Mouse (Mus musculus): Measurements from ENCODE around the gene Kcp. TPM values are rescaled to one million over a fixed set of nuclear protein-coding genes. Genes with fewer than 3 reads are reported as not detected.
A peak's percentile ranks its signal among the peaks of the same experiment; 100 is the strongest.

The Kcp gene
- total RNA-seq (2015), result not detected in 2 replicates
- total RNA-seq (2017), result not detected in 2 replicates

DNA sequence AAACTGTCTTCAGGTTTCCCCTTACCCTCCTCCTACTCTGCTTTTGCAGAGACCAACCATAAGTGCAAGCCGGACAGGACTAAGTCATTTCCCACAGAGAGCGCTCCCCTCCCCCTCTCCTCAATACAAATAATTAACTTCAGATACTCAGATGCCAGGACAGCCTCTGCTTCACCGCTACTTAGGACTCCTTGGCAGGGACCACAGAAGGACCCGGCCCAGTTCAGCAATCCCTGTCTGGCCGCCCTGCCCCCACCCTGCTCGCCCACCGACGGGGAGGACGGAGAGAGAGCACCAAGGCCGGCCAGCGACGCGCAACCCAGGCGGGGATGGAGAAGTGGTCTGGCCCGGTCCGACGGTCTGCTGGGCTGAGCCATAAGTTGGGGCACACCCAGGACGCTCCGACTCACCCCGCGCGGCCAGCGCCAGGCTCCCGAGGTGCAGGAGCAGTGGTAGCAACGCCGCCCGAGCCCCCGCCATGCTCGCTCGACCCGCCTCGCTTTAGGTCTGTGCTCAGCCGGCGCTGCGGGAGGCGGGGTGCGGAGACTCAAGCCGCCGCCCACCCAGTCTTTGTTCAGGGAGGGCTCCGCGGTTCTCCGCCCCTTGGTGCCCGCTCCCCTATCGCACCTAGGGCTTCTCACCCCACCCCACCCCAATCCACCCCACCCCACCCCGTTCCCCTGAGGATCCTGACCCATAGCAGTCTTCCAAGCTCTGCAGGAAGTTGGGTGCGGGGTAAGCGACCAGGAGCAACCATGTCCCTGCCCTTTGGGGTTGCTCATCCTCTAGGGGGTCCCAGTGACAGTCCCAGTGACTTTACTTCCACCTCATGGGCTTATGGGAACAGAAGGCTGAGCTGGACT lies at the start of gene Kcp:
Kcp (minus strand) TSS at position 506 of the 863 bp plus-strand sequence.
- no peak for ATAC-seq (ENCODE audit: poor library complexity, severe bottlenecking)

DNA sequence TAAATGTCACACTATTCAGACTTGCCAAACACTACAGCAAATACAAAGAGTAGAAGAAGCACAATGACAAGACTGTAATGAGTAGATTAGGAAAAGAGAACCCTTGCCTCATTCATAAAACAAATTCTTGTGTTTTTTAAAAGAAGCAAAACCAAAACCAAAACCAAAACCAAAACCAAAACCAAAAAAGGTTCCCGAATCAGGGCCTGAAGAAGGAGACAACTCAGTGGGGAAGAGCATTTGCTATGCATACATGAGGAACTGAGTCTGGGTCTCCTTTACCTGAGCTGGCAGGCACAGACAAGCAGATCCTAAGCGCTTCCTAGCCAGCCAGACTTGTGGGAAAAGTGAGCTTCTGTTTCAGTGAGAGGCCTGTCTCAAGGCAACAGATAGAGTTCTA lies 49.4 kb upstream of the Kcp start:
- ATAC-seq (ENCODE audit: poor library complexity, severe bottlenecking), result no peak

DNA sequence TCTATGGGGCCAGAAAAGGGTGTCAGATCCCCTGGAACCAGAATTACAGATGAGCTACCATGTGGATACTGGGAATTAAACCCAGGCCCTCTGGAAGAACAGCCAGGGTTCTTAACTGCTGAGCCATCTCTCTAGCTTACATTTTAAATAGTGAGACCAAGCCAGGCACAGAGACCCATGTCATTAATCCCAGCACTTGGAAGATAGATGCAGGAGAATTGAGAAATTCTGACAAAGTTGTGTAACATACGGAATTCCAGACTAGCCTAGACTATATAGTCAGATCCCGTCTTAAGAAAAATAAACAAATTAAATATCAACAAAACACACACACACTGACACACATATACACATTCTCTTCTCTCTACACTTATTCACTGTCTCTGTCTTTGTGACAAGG lies 44.8 kb upstream of the Kcp start:
- ATAC-seq (ENCODE audit: poor library complexity, severe bottlenecking), result no peak

DNA sequence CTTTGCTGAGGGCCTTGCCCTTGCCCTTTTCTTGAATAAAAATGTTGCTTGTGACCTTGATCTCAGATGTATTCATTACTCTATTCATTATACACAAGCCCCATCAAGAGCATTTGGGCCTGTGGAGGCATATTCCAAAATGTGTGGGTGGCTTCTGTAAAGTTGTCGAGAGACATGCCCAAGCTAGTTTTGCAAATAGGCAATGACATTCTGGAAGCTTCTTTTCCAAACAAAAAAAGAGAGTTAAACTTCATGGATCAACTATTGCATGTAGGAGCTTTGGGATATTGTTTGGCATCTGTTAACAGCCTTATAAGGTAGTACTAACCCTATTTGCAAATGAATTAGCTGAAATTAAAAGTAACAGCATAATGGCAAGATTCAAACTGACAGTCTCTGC lies 40.3 kb upstream of the Kcp start:
- ATAC-seq (ENCODE audit: poor library complexity, severe bottlenecking), result no peak

DNA sequence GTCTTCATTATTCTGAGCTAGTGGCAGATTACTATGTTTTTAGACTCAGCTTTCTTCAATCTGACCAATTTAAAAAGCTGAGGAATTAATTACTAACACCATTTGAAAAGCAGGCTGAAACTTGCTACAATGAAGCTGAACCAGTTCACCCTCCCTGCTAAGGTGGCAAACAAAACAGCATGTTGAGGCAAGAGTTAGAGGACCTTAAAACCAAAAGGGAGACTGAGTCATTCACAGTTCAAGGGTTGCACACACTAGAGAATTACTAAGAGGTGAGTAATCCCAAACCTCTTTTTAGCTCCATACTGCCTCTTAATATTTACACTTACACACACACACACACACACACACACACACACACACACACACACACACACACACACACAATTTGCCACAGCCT lies 39.8 kb upstream of the Kcp start:
- no peak for ATAC-seq (ENCODE audit: poor library complexity, severe bottlenecking)

DNA sequence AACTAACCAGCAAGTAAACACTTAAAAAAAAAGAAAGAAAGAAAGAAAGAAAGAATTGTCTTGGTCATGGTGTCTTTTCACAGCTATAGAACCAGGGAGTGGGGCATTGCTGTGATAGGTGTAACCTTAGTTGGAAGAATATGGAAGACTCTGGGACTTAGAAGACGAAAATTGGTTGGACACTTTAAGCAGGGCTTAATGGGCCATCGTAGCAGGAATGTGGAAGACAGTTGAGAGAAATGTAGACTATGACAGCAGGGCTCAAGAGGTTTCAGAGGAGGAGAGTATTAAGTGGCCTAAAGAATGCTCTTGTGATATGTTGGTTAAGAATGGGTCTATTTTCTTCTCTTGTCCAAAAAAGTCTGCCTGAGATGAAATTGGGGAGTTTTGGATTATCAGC lies 37.9 kb upstream of the Kcp start:
- no peak for ATAC-seq (ENCODE audit: poor library complexity, severe bottlenecking)

DNA sequence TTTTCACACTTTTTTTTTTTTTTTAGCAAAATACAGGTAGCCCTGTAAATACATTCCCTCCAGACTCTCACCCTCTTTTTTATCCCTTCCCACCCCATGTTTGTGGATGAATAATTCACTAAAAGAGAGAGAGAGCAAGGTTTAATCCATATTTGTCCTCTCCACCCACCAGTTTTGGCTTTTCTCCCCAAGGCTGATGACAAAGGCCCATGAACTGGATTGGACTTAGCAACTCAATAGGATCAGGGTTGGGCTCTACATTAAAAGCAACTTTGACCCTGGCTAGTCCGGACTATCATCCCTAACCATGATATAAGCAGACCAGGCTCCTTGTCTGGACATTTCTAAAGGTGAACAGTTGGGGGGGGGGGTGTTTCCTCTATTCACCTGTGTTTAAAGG lies 33.2 kb upstream of the Kcp start:
- no peak for ATAC-seq (ENCODE audit: poor library complexity, severe bottlenecking)

DNA sequence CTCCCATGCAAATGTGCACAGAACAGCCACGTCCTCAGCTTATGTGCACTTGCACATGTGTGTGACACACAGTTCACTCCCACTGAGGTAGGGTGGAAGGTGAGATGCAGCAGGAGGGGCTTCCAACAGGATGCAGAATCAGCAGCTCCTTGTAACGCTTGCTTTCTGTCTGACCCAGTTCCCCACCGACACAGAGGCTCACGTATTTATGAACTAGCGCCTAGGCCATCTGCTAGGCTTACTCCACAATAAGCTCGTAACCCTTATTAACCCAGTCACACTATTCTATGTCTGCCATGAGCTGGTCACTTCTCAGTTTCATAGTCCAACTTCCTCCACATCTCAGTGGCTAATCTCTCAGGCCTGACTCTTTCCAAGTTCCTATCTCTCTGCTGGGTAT lies 32.5 kb upstream of the Kcp start:
- no peak; the same call in 1 of the 2 replicates for ATAC-seq (ENCODE audit: poor library complexity, severe bottlenecking)

DNA sequence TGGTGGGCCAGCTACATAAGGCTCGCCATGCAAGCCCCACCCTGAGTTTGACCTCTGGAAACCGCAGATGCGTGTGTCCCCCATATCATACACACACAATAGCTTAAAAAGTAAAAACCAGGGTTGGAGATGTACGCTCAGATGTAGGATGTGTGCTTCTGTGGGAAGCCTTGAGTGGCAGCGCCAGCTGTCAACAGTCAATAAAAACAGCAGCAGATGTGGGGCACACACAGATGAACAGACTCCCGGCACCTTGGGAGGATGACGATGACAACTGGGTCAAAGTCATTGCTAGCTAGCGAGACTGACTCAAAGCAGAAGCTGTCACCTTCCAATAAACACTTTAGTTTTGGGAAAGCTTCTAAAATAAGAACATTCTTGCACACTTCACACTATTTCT lies 31.8 kb upstream of the Kcp start:
- ATAC-seq (ENCODE audit: poor library complexity, severe bottlenecking), result no peak

DNA sequence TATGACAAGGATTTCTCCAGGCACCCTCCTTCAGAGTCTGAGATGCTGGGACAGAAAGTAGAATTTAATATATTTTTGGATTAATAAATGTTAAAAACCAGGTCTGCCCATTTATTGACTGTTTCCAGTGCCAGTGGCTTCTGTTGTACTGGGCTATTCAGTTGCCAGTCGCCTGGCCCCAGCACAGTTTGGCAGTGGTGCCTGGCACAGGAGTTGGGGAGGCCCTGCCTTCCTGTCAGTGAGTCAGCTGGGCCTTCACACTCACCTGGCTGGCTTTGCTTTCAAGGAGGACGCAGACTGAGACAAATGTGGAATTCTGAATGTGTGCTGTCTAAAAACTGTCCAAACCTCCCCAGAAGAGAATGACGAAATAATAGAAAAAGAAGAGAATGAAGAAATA lies 29.5 kb upstream of the Kcp start:
- no peak for ATAC-seq (ENCODE audit: poor library complexity, severe bottlenecking)

DNA sequence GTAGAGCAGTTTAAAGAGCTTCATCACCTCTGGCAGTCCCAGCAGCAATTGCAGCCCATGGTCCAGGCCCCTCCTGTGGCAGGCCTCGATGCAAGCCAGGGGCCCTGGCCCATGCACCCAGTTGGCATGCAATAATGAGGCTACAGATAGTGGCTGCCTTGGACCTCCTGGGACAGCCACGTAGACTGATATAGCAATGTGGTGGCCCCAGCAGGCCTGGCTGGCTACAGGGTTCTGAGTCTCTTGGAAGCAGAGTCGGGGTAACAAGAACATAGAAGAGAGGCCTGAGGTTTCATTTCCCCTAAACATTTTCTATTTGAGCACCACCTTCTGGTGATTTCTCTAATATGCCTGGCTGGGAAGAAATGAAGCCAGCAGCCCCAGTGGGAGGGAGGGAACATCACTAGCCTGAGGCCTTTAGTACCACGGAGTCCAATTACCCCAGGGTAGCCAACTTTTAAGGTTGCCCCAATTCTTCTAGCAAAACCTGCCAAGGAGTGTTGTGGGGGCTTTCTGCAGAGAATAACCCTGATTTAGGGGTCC lies 29.0 kb upstream of the Kcp start:
- peak; percentile 73 for ATAC-seq (ENCODE audit: poor library complexity, severe bottlenecking)

DNA sequence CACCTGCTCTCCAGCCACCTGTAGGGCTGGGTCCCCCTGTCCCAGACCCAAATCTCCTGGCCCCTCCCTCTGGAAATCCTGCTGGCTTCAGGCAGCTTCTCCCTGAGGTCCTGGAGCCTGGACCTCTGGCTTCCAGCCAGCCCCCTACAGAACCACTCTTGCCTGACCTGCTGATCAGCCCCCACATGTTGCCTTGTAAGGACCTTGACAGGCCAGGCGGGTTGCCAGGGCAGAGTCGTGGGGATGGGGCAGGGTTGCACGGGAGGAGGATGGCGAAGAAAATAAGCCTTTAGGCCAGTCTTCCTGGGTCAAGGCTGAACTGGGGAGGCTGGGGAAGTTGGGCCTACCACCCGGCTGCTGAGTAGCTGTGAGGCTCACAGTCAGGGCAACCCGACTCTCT lies 27.6 kb upstream of the Kcp start:
- ATAC-seq (ENCODE audit: poor library complexity, severe bottlenecking), result no peak

DNA sequence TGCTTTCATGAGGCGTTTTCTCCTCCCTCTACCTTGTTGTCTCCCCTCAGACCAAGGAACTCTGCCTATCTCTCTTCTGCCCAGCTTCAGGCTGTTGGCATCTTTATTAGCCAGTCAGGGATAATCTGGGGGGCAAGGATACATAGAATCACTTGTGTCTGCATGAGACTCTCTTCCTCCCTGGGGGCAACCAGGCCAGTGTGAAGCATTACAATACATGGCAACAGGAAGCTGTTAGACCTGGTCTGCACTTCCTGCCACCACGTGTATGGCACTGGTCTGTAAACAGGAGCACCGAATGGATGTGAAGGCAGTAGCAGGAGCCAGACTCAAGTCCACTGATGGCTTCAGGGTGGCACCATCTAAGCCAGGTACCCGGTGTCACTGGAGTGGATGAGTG lies 22.3 kb upstream of the Kcp start:
- no peak for ATAC-seq (ENCODE audit: poor library complexity, severe bottlenecking)

DNA sequence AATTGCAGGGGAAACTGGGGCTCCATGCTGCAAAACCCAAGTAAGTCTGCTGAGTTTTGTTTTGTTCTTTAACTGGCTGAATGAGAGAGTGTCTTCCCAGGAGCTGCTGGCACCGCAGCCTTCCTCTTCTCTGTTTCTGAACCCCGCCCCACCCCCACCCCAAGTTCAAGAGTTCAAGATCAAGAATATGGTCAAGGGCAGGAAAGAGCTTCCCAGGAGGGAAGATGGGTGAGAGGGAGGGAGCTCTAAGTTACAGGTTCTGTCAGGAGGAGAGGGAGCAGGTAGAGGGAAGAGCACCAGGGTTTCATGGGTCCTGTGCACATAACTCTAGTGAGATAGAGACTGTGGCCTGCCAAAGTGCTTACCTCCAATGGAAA lies 21.7 kb upstream of the Kcp start:
- 0 out of 2 replicates have a peak, but pooled peaks have one; percentile 12 for ATAC-seq (ENCODE audit: poor library complexity, severe bottlenecking)

DNA sequence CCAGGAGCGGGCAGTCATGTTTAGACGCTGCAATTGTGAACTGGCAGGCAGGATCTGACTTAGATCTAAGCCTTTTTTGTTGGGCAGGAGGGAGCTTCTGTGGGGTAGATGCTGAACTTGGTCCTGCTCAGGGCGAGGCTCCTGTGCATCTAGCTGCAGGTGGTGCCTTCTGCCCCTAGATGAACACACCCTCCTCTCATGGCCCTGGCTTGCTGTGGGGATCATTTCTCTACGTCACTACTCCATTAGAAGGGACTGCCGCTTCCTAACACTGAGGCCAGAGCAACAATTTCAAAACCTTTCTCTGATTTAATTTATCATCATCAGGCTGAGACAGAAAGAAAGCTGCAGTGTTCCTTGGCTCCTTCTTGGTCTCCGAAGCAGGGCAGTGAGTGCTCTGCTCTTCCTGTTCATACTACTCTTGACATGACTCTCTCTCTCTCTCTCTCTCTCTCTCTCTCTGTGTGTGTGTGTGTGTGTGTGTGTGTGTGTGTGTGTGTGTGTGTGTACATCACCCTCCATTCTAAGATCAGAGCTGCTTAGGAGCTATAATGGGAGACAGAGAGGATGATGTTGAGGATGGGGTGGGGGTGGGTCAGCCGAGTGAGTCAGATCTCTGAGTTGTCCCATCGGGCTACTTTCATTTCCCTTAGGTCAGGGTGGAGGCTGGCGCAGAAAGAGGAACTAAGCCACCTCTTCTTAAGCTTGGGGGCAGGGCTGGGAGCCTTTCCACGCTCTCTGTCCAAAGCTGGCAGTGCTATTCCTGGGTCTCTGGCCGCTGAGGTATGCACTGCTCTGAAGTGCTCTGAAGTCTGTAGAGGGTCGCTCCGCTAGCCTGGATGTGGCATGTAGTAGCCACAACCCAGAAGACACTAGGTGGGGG lies 21.1 kb upstream of the Kcp start:
- peak; percentile 71 for ATAC-seq (ENCODE audit: poor library complexity, severe bottlenecking)

DNA sequence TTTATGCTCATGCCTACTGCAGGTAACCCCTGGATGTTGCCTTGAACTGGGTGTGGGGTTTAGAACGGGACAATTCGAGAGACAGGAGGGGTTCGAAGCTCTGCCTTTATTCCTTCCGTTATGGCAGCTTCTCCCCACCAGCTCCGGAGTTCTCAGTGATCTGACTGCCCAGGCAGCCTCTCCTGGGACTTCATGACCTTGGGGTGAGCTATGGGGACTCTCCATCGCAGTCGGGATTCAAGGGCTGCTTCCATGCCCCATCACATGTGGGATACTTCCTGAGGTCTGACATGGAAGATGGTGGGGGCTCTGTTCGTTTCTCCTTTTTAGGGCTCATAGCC lies 20.4 kb upstream of the Kcp start:
- no peak for ATAC-seq (ENCODE audit: poor library complexity, severe bottlenecking)

DNA sequence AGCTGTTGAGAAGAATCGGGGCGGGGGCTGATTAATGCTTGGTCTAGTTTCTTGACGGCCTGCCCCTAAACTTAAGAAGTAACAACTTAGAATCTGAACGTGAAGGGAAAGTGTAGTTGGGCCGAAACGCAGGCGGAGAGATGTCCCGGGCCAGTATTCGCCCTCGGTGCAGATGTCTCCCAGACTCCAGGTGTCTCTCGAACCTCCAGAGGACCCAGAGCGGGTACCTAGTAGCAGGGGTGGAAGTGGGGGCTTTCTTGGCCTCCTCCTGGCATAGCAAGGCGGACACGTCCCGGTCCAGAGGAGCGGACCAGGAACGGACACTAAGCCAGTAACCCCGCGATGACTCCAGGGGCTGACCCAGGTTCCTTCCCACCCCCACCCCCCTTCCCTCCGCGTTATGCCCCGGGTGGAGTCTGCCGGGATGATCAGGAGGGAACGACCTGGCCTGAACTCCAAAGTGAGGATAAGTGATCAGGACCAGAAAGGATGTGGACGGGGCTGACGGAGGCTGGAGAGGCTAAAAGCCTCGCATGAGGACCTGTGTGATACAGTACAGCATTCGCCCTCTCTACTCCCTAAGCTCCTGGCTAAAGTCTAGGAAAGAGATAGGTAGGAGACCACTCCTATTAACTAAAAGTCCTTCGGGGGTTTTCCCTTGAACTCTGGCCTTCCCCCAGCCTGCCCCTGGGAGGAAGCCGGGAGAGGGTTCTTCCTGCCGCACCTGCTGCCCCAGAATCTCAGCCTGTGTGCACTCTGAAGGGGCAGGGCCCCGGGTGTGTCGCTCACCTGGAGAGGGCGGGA lies 19.8 kb upstream of the Kcp start:
- ATAC-seq (ENCODE audit: poor library complexity, severe bottlenecking), result no peak

DNA sequence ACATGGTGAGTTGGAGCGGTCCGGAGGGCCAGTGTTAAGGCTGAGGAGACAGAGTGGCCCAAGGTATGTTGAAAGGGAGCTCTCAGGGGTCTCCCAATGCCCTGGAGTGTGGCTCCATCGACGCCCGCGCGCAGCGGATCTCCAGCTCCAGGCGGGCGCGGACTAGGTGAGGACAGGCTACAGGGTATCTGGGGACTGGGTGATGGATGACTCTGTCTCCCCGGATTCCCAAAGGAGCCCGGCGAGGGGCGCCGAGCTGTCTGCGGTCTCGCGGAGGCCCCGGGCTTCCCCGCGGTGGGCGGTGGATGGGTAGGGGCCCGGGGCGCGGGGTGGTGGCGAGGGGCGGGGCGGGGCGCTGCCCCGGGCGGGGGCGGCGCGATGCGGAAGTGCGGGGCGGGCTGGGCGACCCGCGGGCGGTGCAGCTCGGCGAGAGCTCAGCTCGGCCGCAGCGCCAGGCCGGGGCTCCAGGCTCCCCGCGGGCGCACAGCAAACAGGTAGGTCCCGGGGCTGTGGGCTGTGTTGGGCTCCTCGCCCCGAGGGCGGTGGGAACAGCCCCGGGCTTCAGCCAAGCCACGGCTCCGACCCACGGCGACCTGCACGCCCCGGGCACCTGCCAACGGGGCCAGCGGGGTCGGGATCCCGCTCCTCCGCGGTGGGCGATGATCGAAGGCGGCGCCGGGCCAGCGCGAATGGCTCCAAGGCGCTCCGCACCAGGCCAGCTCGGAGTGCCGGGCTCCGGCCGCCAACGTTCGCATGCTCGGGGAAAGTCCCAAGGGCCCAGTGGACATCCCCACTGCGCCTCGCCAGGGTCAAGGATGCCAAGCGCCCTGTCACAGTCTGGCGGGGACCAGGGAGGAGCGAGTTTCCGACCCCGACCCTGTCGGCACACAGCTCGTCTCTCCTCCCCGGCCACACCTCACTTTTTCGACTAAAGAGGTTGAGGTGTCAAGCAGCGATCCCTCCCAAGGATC lies 18.8 kb upstream of the Kcp start, which contains the start of gene Irf5:
Irf5 (plus strand) TSS at position 345 of the 971 bp plus-strand sequence.
- peak; percentile 12; the same call in 1 of the 2 replicates for ATAC-seq (ENCODE audit: poor library complexity, severe bottlenecking)

DNA sequence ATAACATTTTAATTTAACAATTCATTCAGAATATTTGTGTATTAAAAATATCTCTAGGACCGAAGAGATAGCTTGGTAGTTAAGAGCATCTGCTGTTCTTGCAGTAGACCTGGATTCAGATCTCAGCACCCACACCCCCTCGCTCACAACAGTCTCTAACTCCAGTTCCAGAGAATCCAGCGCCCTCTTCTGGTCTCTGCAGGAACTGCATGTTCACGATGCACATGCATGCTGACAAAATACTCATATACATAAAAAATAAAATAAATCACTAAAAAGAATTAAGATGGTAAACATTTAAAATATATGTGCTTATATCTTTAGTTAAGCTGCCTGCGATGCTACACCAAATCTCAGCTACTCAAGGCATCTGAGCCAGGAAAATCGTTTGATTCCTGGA lies 17.5 kb upstream of the Kcp start:
- ATAC-seq (ENCODE audit: poor library complexity, severe bottlenecking), result no peak

DNA sequence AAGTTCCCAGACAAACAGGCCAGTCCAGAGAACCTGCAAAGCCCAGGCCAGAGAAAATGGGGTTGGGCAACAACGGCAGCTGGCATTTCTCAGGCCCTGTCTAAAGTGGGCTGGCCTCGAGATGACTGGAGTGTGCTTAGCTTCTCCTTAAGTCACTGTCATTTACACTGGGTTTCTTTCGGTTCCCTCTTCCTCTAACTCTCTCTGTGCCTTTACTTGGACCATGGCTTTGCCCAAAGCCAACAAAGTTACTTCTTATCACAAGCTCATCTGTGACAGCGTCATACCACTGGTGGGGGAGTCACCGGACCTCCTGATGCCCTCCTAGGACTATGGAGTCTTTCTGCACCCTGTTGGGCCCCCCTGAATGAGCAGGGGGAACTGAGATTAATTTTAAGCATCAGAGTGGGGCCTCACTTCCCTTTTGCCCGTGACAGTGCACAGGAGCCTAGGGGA lies 16.3 kb upstream of the Kcp start:
- ATAC-seq (ENCODE audit: poor library complexity, severe bottlenecking), result peak; percentile 57
